8 mouse cellular contexts compared by ENCODE assay signal in the genomic region with DNA sequence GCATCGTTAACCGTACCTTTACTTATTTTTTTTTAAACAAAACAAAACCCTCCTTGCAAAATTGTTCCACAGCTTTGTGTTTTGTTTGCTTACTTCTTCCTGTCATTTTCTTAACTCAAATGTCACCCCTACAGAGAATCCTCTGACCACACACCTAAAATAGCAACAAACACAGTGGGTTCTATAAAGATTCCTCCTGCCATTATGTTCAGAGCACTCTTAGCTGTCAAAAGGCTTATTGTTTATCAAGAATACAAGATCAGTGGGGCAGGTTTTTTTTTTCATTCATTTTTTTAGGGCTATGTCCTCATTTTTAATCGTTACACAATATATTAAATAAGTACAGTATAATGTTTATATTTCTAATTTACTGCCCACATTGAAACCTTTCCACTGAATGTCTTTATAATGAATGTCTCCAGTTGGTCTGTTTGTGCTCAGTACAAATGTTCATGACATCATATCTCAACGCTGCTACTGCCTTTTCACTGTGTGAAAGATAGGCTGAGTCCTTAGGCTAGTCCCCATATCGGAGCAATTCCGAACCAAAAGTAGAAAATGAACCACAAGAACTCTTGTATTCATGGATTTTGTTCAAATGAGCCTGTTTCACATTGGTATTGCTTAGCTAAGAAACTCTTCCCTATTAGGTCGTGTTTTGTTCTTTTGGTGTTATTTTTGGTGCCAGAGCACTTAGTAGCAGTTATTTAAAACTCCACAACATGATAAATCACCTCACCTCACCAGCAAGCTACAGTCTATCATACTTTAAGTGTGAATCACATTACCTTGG. TPM values are rescaled to one million over a fixed set of nuclear protein-coding genes. Genes with fewer than 3 reads are reported as not detected.
DNase-seq lines count a peak whose midpoint lies in the region; ATAC-seq and TF ChIP-seq lines count a peak whose summit lies in the region.

No protein-coding gene starts in this region.

- TF ChIP-seq POLR2A in brain, embryonic 14.5 days (IDR thresholded peaks at IDR 0.05; ENCODE audit: borderline replicate concordance, extremely low read depth, insufficient read depth, insufficient read length, poor library complexity, severe bottlenecking) = no peak

- 39% methylated on average over 7 of the region's 7 CpGs for WGBS in hindbrain, postnatal 0 days
- 49% methylated on average over 7 of the region's 7 CpGs for WGBS in neural tube, embryonic 14.5 days

- H3K4me3 ChIP-seq in layer of hippocampus, adult 2 months = peak overlapping the region; percentile 70
- H3K4me3 ChIP-seq in hindbrain, postnatal 0 days (ENCODE audit: low read length) = peak overlapping the region; percentile 99
- H3K4me3 ChIP-seq in neural tube, embryonic 14.5 days (ENCODE audit: low read depth, low read length) = peak overlapping the region; percentile 91

- no peaks in the 10 kb centered on the region for H3K36me3 ChIP-seq in hindbrain, postnatal 0 days (ENCODE audit: insufficient read depth, low read length)
- H3K36me3 ChIP-seq in neural tube, embryonic 14.5 days (ENCODE audit: control insufficient read depth, insufficient read depth, low read length) = no peaks in the 10 kb centered on the region

- H3K27me3 ChIP-seq in hindbrain, postnatal 0 days (ENCODE audit: insufficient read depth, low read length) = no peaks in the 10 kb centered on the region
- no peaks in the 10 kb centered on the region; the same call in 1 of the 2 replicates for H3K27me3 ChIP-seq in neural tube, embryonic 14.5 days (ENCODE audit: control insufficient read depth, insufficient read depth, low read length)

- DNase-seq in layer of hippocampus, adult 2 months (ENCODE audit: low spot score in 2 of 2) = no peak
- no peak for DNase-seq in layer of hippocampus, postnatal 25 days (ENCODE audit: extremely low spot score in 1 of 2, low spot score in 1 of 2)
- peak; percentile 43 for DNase-seq in brain, embryonic 14.5 days (ENCODE audit: low read depth)
- peak; percentile 9 for DNase-seq in hindbrain, postnatal 0 days (ENCODE audit: low spot score)
- DNase-seq in thymus, adult 18-20 months = no peak
- DNase-seq in right cerebral cortex, postnatal 25 days = no peak
- DNase-seq in gastrocnemius, postnatal 14 days = no peak

- H3K4me1 ChIP-seq in hindbrain, postnatal 0 days (ENCODE audit: insufficient read depth, low read length) = 0 out of 2 replicates have a peak, but pooled peaks cover 6% of the 10 kb centered on the region
- H3K4me1 ChIP-seq in neural tube, embryonic 14.5 days (ENCODE audit: control insufficient read depth, insufficient read depth, low read length) = peaks cover 6% of the 10 kb centered on the region

- H3K9me3 ChIP-seq in hindbrain, postnatal 0 days (ENCODE audit: low read length) = no peaks in the 10 kb centered on the region
- H3K9me3 ChIP-seq in neural tube, embryonic 14.5 days (ENCODE audit: control insufficient read depth, low read length) = no peaks in the 10 kb centered on the region

- peak overlapping the region; percentile 100 for H3K27ac ChIP-seq in layer of hippocampus, adult 2 months
- H3K27ac ChIP-seq in hindbrain, postnatal 0 days = peak overlapping the region; percentile 100
- H3K27ac ChIP-seq in neural tube, embryonic 14.5 days (ENCODE audit: low read depth, low read length) = peak overlapping the region; percentile 100

- H3K4me2 ChIP-seq in hindbrain, postnatal 0 days (ENCODE audit: low read depth, low read length) = peak overlapping the region; percentile 83
- H3K4me2 ChIP-seq in neural tube, embryonic 14.5 days (ENCODE audit: low read depth, low read length) = peak overlapping the region; percentile 66

- ATAC-seq in hindbrain, postnatal 0 days = no peak
- ATAC-seq in neural tube, embryonic 14.5 days (ENCODE audit: low read depth) = no peak

- H3K9ac ChIP-seq in hindbrain, postnatal 0 days (replicated peaks; ENCODE audit: low read length) = peak overlapping the region; percentile 99
- H3K9ac ChIP-seq in neural tube, embryonic 14.5 days (replicated peaks; ENCODE audit: low read depth, low read length) = peak overlapping the region; percentile 97

- TF ChIP-seq CTCF in layer of hippocampus, adult 2 months (conservative IDR thresholded peaks at IDR 0.05) = no peak
- no peak for TF ChIP-seq CTCF in brain, embryonic 14.5 days (IDR thresholded peaks at IDR 0.05; ENCODE audit: borderline replicate concordance, extremely low read depth, insufficient read depth, insufficient read length)
- TF ChIP-seq CTCF in hindbrain, postnatal 0 days (IDR thresholded peaks at IDR 0.05; ENCODE audit: low read depth) = no peak

- intact Hi-C loops in gastrocnemius, postnatal 14 days (cut with DNase I; ENCODE audit: low total_unique reads) = no loop called here

RNA-seq across cellular contexts. Expression of a gene that starts 1.2 kb away (rescaled TPM):
- 100 to 1,000 TPM; 101 to 105 TPM for total RNA-seq in layer of hippocampus, adult 2 months (2021)
- 100 to 1,000 TPM in 1 of 2 experiments, 10 to 100 TPM in 1; 89.5 to 101 TPM for total RNA-seq in layer of hippocampus, postnatal 25 days (2021)
- 10.9 and 12.9 TPM in 2 replicates for polyA plus RNA-seq in brain, embryonic 14.5 days (2012; rRNA removed)
- 21.0 and 23.4 TPM in 2 replicates for total RNA-seq in hindbrain, postnatal 0 days (2014; rRNA removed)
- 7.4 and 7.8 TPM in 2 replicates for polyA plus RNA-seq in hindbrain, postnatal 0 days (2015; fragmentation: Nextera tagmentation; extraction: Ambion mirVana)
- polyA plus RNA-seq in neural tube, embryonic 14.5 days (2014; fragmentation: Nextera tagmentation; extraction: Ambion mirVana) = 11.9 and 17.7 TPM in 2 replicates
- 100 to 1,000 TPM in 1 of 2 experiments, 10 to 100 TPM in 1; 77.2 to 102 TPM for total RNA-seq in gastrocnemius, postnatal 14 days (2021)

Comparison
In these comparisons a context has a peak if more than half of its experiments do, and no peak if none do; other contexts are left out.
1. DNase-seq: peak in brain, embryonic 14.5 days (single experiment) and hindbrain, postnatal 0 days (single experiment); none in layer of hippocampus, adult 2 months (0 of 2), layer of hippocampus, postnatal 25 days (0 of 2), thymus, adult 18-20 months (0 of 2), right cerebral cortex, postnatal 25 days (single experiment) and gastrocnemius, postnatal 14 days (single experiment).
2. Peak in every context shown above with its lines, with median percentiles within 50 percentile points of each other: H3K27ac ChIP-seq and H3K4me3 ChIP-seq.